Mouse (Mus musculus): Measurements from ENCODE around the gene Nt5c3b.

The Nt5c3b gene

GRCm38 (mm10) chr11:100379311-100379710 lies 62.3 kb downstream of the Nt5c3b start:
- no peak for DNase-seq (ENCODE audit: low spot score in 2 of 2)

GRCm38 (mm10) chr11:100378446-100378845 lies 63.2 kb downstream of the Nt5c3b start:
- DNase-seq (ENCODE audit: low spot score in 2 of 2): no peak

- DNase-seq (ENCODE audit: low spot score in 2 of 2): no peak
Measured at GRCm38 (mm10) chr11:100377989-100378388, 63.6 kb downstream of the Nt5c3b start.

- no peak for DNase-seq (ENCODE audit: low spot score in 2 of 2)
Measured at GRCm38 (mm10) chr11:100376746-100377389, 64.7 kb downstream of the Nt5c3b start.

- DNase-seq (ENCODE audit: low spot score in 2 of 2): no peak
Measured at GRCm38 (mm10) chr11:100376005-100376404, 65.6 kb downstream of the Nt5c3b start.

GRCm38 (mm10) chr11:100375127-100375526 lies 66.5 kb downstream of the Nt5c3b start:
- no peak for DNase-seq (ENCODE audit: low spot score in 2 of 2)
